Mouse (Mus musculus): ENCODE measurements around the gene Nmnat3. TPM values are rescaled to one million over a fixed set of nuclear protein-coding genes. Genes with fewer than 3 reads are reported as not detected.

The Nmnat3 gene
- polyA plus RNA-seq, 1 experiment from 2014 or later, result 2.1 TPM

DNA sequence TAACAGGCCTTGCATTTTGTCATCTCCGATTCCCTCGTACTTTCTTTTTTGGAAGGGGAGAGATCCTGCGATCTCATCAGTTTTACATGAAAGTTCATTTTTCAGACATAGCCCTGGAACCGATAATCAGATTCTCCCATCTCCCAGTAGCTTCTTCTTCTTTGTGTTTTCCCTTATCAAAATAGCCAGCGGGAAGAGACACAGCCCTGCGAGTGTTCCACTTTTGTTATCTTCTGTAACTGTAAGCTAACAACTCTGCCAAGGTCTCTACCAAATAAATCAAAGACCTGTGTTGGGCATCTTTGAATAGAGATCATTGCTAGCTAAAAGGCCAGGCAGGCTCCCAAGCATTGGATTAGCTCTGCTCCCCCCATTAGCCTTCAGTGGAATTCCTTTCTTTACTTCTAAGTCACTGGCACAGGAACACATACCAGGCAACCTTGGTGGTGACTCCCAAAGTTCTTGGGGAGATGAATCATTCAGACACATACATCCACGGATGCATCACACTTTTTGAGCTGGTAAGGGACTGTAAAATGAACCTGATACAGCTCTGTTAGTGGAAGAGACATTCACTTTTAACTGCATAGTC is 26.9 kb downstream of the Nmnat3 start:
- WGBS, result 89% methylated on average over 7 of the region's 7 CpGs
- 0 out of 2 replicates have a peak, but pooled peaks cover 3% of the 10 kb centered on the region for H3K9me3 ChIP-seq
- no peak overlapping the region for H3K9ac ChIP-seq
- H3K27me3 ChIP-seq (replicated peaks), result no peaks in the 10 kb centered on the region
- no peak overlapping the region for H3K4me2 ChIP-seq (replicated peaks)
- peaks cover 14% of the 10 kb centered on the region; the same call in 1 of the 2 replicates for H3K4me1 ChIP-seq
- no peak overlapping the region for H3K4me3 ChIP-seq
- ATAC-seq (ENCODE audit: low FRiP score, low read depth), result no peak
- no peak overlapping the region for H3K27ac ChIP-seq
- H3K36me3 ChIP-seq, result no peaks in the 10 kb centered on the region

DNA sequence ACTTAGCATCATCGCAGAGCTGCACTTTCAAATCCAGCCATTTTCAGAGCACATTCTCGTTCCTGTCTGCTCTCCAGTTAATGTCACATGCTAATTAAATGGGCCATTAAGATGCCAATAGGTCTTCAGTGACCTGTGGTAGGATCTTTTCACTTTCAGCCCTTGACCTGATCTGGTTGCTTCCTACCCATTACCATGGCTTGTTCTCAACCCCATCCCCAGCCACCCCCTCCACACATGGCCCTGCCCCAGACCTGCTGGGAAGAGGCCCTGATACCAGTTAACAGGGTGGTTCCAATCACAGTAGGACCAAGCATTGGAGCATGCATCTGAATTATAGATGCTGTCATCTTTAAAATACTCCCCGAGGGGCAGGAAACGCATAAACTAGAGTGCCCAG is 30.7 kb downstream of the Nmnat3 start:
- H3K36me3 ChIP-seq, result no peaks in the 10 kb centered on the region
- H3K27ac ChIP-seq, result no peak overlapping the region
- H3K9ac ChIP-seq, result no peak overlapping the region
- H3K4me1 ChIP-seq, result peaks cover 15% of the 10 kb centered on the region; the same call in 1 of the 2 replicates
- WGBS, result 41% methylated on average over 4 of the region's 4 CpGs
- H3K9me3 ChIP-seq, result no peaks in the 10 kb centered on the region; the same call in 1 of the 2 replicates
- no peak overlapping the region for H3K4me2 ChIP-seq (replicated peaks)
- ATAC-seq (ENCODE audit: low FRiP score, low read depth), result 0 out of 2 replicates have a peak, but pooled peaks have one; percentile 53
- no peaks in the 10 kb centered on the region for H3K27me3 ChIP-seq (replicated peaks)
- H3K4me3 ChIP-seq, result no peak overlapping the region

DNA sequence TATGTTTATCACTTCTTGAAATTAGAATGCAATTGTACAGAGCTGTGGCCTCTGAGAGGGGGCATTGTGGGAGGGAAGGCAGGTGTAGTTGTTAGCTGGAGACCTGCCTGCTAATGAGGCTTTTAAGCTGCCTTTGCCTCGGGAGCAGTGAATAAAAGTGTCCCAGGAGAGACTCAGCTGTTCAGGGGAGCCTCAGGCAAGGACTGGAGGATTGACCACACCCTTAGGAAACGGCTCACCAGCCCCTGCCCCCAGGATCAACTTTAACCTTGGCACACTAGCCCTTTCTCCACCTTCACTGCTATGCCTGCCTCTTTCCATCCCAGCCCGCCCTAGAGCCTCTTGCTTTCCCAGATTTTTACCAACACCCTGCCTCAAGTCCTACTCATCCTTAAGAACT is 31.6 kb downstream of the Nmnat3 start:
- no peak overlapping the region for H3K27ac ChIP-seq
- H3K9me3 ChIP-seq, result no peaks in the 10 kb centered on the region; the same call in 1 of the 2 replicates
- ATAC-seq (ENCODE audit: low FRiP score, low read depth), result no peak
- no peak overlapping the region for H3K4me2 ChIP-seq (replicated peaks)
- H3K9ac ChIP-seq, result no peak overlapping the region
- WGBS, result 40% methylated on average over 3 of the region's 3 CpGs
- no peaks in the 10 kb centered on the region for H3K27me3 ChIP-seq (replicated peaks)
- peaks cover 15% of the 10 kb centered on the region; the same call in 1 of the 2 replicates for H3K4me1 ChIP-seq
- H3K4me3 ChIP-seq, result no peak overlapping the region
- H3K36me3 ChIP-seq, result no peaks in the 10 kb centered on the region

DNA sequence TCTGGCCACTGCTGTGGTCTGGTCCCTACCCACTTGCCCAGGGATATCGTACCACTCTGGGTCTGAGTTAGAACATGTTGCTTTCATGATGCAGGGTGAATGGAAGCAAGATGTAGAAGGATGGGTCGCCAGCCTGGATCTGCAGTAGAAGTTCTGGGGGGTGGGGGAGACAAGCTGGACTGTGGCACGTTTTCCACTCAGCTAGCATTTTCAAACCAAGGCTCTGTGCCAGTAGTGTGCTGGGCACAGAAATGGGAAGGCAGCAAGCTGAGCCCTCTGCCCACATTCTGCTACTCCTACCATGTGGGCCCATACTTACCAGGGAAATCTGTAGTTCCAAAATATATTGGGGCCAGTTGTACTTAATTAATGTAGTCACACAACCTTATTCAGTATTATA is 33.5 kb downstream of the Nmnat3 start:
- Histone ChIP-seq H3K9ac (no peak overlapping the region), H3K4me2 (replicated peaks) (no peak overlapping the region), H3K27me3 (replicated peaks) (no peaks in the 10 kb centered on the region), H3K9me3 (no peaks in the 10 kb centered on the region; the same call in 1 of the 2 replicates), H3K36me3 (no peaks in the 10 kb centered on the region), H3K27ac (no peak overlapping the region), H3K4me1 (peaks cover 15% of the 10 kb centered on the region; the same call in 1 of the 2 replicates), H3K4me3 (no peak overlapping the region)
- 92% methylated on average over 3 of the region's 3 CpGs for WGBS
- no peak for ATAC-seq (ENCODE audit: low FRiP score, low read depth)

DNA sequence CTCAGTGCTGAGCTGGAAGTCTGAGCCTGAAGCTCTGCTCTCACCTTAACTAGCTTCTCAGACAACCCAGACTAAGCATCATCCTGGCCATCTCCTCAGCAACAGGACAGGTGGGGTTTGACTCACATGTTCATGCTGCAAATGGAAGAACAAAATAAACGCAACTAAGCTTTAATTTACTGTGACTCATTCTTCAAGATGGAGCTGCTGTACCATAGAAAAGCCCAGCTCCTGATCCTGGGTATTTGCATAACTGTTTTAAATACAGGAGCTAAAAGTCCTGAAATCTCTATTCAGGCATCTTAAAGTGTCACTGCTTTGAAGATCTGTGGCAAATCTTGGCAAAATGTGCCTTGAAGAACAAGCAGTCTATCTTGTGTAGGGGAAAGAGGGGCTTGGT is 38.9 kb downstream of the Nmnat3 start:
- no peaks in the 10 kb centered on the region for H3K36me3 ChIP-seq
- no peak overlapping the region for H3K9ac ChIP-seq
- 0 out of 2 replicates have a peak, but pooled peaks cover 6% of the 10 kb centered on the region for H3K4me1 ChIP-seq
- H3K4me3 ChIP-seq, result no peak overlapping the region
- 73% methylated on average over 1 of the region's 1 CpGs for WGBS
- no peak overlapping the region for H3K27ac ChIP-seq
- no peak for ATAC-seq (ENCODE audit: low FRiP score, low read depth)
- H3K4me2 ChIP-seq (replicated peaks), result no peak overlapping the region
- H3K27me3 ChIP-seq (replicated peaks), result no peaks in the 10 kb centered on the region
- H3K9me3 ChIP-seq, result no peaks in the 10 kb centered on the region; the same call in 1 of the 2 replicates

DNA sequence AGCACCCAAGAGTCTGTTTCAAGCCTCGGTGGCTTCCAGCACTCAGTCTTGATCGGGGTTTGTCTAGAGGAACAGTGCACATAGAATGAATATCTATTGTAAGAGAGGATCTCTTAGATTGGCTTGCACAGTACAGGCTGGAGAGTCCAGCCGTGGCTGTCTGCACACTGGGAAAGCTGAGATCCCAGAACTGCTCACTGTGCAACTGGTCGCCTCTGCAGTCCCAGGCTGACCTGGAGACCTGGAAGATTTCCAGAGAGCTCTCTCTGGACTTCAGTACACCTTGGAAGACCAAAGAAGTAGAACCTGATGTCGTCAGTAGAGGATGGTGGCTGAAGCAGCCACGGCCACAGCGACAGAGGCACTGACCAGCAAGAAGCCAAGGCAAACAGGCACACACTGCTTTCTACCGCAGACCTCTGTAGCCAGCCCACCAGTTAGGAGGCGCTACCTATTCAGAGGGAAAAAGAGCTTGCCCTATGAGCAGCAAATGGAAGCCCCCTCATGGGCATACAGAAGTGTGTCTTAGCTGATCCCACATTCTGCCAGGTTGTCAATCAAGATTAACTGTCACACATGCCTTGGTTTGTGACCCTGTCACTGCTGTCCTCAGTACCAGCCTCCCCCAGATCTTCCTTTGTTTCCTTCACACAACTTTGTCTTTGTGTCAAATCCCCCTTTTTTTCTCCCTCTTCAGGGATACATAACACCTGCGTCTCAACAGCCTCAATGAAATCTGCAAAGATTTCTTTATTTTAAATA is 41.4 kb downstream of the Nmnat3 start:
- H3K4me3 ChIP-seq, result no peak overlapping the region
- H3K27ac ChIP-seq, result no peak overlapping the region
- H3K27me3 ChIP-seq (replicated peaks), result no peaks in the 10 kb centered on the region
- WGBS, result 86% methylated on average over 10 of the region's 10 CpGs
- no peak overlapping the region for H3K9ac ChIP-seq
- H3K4me2 ChIP-seq (replicated peaks), result no peak overlapping the region
- 0 out of 2 replicates have a peak, but pooled peaks cover 6% of the 10 kb centered on the region for H3K4me1 ChIP-seq
- H3K36me3 ChIP-seq, result no peaks in the 10 kb centered on the region
- no peaks in the 10 kb centered on the region for H3K9me3 ChIP-seq
- ATAC-seq (ENCODE audit: low FRiP score, low read depth), result no peak

DNA sequence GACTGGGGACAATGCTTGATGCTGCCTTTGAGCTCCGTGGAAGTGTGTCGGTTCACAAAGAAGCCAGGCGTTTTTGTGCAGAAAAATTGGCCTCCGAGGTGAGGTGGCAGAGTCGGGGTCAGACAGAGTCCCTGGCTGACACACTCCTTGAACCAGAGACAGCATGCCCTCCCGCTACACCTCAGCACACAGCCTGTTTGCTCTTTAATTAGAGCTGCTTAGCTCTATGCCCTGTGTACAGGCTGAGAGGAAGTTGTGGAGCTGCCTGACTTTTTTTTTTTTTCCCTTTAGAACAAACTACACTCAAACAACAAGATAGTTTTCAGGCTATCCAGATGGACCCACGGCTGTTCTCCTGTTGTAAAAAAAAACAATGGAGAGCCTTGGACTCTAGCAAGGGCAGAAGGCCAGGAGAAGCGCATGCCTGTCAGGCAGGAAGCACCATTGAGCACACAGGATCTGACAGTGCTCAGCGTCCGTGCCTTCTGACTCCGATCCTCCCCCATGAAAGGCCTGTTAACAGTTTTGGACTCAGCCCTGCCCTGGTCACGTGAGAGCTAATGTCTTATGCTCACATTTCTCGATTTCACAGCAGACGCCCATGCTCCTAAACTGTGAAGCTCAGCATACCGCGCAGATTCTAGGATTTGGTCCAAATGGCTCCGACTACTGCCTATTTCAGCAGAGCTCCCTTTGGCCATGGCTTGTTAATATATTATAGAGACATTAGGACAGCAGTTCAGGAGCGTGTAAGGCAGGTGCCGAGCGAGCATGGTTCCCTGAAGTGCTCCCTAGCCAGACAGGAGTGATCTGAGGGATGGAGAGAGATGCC is 42.3 kb downstream of the Nmnat3 start:
- Histone ChIP-seq H3K4me2 (replicated peaks) (no peak overlapping the region), H3K9me3 (no peaks in the 10 kb centered on the region), H3K4me1 (0 out of 2 replicates have a peak, but pooled peaks cover 6% of the 10 kb centered on the region), H3K36me3 (no peaks in the 10 kb centered on the region), H3K9ac (no peak overlapping the region), H3K27ac (no peak overlapping the region), H3K27me3 (replicated peaks) (no peaks in the 10 kb centered on the region), H3K4me3 (no peak overlapping the region)
- ATAC-seq (ENCODE audit: low FRiP score, low read depth), result no peak
- WGBS, result 53% methylated on average over 20 of the region's 20 CpGs

DNA sequence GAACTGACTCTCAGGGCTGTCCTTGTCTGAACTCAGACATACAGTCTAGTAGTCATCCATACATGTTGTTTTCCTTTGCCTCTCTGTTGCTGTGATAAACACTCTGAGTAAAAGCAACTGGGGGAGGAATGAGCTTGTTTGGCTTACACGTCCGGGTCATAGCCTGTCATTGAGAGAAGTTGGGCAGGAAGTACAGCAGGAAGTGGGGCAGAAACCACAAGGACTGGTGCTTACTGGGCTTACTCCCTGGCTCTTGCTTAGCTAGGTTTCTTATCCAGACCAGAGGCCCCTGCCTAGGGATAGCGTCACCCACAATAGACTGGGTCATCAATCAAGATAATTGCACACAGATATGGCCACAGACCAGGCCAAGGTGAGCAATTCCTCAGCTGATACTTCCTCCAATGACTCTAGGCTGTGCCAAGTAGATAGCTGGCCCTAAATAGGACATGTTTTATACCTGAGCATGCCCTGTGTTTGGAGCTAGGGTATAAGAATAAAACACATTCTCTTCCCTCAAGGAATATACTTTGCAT is 46.1 kb downstream of the Nmnat3 start:
- H3K9ac ChIP-seq, result no peak overlapping the region
- H3K4me2 ChIP-seq (replicated peaks), result no peak overlapping the region
- no peaks in the 10 kb centered on the region for H3K9me3 ChIP-seq
- 85% methylated on average over 3 of the region's 3 CpGs for WGBS
- H3K27me3 ChIP-seq (replicated peaks), result no peaks in the 10 kb centered on the region
- H3K36me3 ChIP-seq, result no peaks in the 10 kb centered on the region
- no peak overlapping the region for H3K4me3 ChIP-seq
- H3K4me1 ChIP-seq, result 0 out of 2 replicates have a peak, but pooled peaks cover 6% of the 10 kb centered on the region
- H3K27ac ChIP-seq, result no peak overlapping the region
- ATAC-seq (ENCODE audit: low FRiP score, low read depth), result no peak

DNA sequence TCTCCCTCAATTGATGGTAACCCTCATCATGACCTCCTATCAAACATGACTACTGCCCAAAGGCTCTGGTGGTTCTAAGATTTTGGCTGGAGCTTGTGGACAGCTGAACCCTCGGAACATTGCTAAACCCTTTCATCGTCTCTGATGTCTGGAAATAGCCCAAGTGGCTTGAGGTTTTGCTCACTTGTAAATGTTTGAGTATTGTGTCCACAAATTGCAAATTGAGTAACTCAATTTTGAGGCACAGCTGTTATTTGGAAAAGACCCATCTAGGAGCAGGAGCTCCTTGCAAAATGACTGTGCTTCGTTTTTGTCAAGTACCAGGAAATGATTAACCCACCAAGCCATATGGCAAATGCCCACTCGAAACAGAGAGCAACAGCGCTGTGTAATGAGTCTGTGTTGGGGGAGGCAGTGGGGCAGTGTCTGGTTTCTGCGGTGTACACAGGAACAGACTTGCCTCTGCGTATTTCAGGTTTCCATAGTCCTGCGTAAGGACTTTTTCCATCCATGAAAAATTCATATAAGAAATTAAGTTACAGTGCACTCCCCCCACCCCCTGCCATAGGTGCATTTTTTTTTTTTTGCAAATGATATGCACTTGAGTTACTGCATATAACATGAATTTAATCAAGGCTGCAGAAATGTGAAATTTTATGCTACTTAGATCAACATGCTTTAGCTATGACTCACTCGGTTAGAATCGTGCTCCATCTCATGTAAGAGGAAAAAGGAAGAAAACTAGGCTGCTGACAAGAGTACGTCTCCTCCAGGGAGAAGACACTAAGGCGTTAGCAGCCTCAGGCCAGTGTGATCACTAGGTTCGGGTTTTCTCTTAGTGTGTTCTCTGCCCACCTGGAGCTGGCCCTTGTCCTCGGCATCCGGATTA is 50.9 kb downstream of the Nmnat3 start:
- Histone ChIP-seq H3K27ac (no peak overlapping the region), H3K36me3 (no peaks in the 10 kb centered on the region), H3K4me3 (no peak overlapping the region), H3K4me1 (no peaks in the 10 kb centered on the region), H3K4me2 (replicated peaks) (no peak overlapping the region), H3K9me3 (no peaks in the 10 kb centered on the region), H3K27me3 (replicated peaks) (no peaks in the 10 kb centered on the region), H3K9ac (no peak overlapping the region)
- 83% methylated on average over 15 of the region's 15 CpGs for WGBS
- ATAC-seq (ENCODE audit: low FRiP score, low read depth), result no peak

DNA sequence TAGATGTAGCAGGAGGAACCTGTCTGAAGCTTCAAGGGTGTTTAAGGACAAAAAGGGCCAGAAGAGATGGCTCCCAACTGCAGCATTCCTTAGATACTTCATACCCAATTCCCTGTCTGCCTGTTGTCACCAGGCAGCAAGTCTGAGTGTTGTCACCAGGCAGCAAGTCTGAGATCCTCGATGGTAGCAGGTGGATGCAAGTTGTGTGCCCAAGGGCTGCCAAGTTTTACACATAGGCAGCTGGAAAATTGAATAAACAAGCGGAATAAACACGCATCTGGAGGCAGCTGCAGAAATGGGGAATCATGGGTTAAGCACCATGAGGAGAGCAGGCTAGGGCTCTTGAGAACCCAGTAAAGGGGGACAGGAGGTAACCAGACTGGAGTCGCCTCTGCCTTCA is 52.7 kb downstream of the Nmnat3 start:
- no peak overlapping the region for H3K9ac ChIP-seq
- H3K4me2 ChIP-seq (replicated peaks), result no peak overlapping the region
- H3K36me3 ChIP-seq, result no peaks in the 10 kb centered on the region
- H3K27ac ChIP-seq, result no peak overlapping the region
- H3K4me3 ChIP-seq, result no peak overlapping the region
- ATAC-seq (ENCODE audit: low FRiP score, low read depth), result no peak
- 88% methylated on average over 4 of the region's 4 CpGs for WGBS
- no peaks in the 10 kb centered on the region for H3K4me1 ChIP-seq
- H3K9me3 ChIP-seq, result no peaks in the 10 kb centered on the region
- no peaks in the 10 kb centered on the region for H3K27me3 ChIP-seq (replicated peaks)

DNA sequence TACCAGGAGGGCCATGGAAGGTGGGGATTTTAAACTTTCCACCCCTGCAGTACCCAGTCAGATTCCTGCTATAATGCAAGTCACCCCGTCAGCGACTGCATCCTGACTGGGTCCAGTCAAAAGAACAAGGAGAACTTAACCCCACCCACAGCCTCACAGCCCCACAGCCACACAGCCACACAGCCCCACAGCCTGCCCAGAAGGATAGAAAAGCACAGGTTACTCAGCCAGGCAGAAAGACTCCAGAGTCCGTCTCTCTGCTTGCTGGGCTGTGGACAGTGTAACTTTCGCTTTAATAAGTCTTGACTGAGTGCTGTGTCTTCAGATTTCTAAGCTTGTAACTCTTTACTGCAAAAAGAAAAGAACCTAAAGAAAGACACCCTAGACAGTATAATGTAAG is 53.2 kb downstream of the Nmnat3 start:
- Histone ChIP-seq H3K27me3 (replicated peaks) (no peaks in the 10 kb centered on the region), H3K4me3 (no peak overlapping the region), H3K9me3 (no peaks in the 10 kb centered on the region), H3K9ac (no peak overlapping the region), H3K4me2 (replicated peaks) (no peak overlapping the region), H3K36me3 (no peaks in the 10 kb centered on the region), H3K27ac (no peak overlapping the region), H3K4me1 (no peaks in the 10 kb centered on the region)
- 77% methylated on average over 4 of the region's 4 CpGs for WGBS
- no peak for ATAC-seq (ENCODE audit: low FRiP score, low read depth)
